Mouse (Mus musculus): ENCODE results near the gene Krt16.

GRCm38 (mm10) chr11:100292884-100293283 lies 44.2 kb upstream of the Krt16 start:
- TF ChIP-seq CTCF (IDR thresholded peaks at IDR 0.05; ENCODE audit: borderline replicate concordance, insufficient read depth, low read length) (no peak), POLR2A (IDR thresholded peaks at IDR 0.05; ENCODE audit: low read depth, low read length) (no peak)

Measured in embryonic fibroblast, embryonic 13.5 days (primary cell).